Mouse (Mus musculus): ENCODE results near the gene Odf3l1.

- TF ChIP-seq POLR2A (IDR thresholded peaks at IDR 0.05; ENCODE audit: control insufficient read depth, low read depth, low read length) = no peak
- no peak for TF ChIP-seq CTCF (IDR thresholded peaks at IDR 0.05; ENCODE audit: control insufficient read depth, insufficient read depth, insufficient replicate concordance, low read depth, low read length)
Observed at GRCm38 (mm10) chr9:56850128-56850904, 14.2 kb downstream of the Odf3l1 start.
